Mouse (Mus musculus): ENCODE measurements around the gene Tmprss11c. TPM values are rescaled to one million over a fixed set of nuclear protein-coding genes. Genes with fewer than 3 reads are reported as not detected.

The Tmprss11c gene
- polyA plus RNA-seq (2012; rRNA removed): not detected in 2 replicates

DNA sequence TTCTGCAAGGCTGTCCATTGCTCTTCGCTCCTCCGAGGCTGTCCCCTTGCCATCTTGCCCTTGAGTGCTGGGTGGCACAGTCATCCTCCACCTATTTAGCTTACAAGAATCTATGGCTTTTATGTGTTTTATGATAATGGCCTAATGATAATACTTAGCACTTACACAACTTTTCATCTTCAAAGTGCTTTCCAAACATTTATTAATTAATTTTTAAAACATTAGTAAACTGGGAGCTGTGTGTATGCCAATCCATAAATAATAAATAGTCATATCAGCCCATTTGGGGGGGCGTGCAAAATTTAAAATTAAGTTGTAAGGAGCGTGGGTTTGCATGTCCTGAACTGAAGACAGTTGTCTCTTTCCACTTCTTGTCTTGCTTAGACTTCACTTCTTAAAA is at the start of gene Tmprss11c:
Gene Tmprss11c (minus strand): TSS at position 101 of the 400 bp plus-strand sequence.

DNA sequence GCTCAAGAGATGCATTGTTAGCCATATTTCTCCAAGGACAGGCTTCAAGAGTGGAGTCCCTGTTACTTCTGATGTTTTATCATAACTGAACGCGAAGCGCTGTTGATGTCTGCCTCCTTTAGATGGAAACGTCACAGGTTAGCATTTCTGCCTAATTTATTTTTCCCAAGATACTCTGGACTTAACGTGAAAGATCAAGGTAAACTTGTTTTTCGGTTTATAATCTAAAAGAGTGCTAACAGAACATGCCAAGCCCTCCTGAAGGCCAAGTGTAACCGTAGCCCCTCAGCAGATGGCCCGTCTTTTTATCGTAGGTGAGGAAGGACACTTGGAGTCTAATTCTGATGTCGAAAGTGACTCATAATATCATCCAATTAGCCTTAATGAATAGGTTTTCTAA is 91.3 kb downstream of the Tmprss11c start, which contains the start of gene Gnrhr:
Gene Gnrhr (minus strand): TSS at position 101 of the 400 bp plus-strand sequence.

Other genes with a start within 250 kb of the Tmprss11c start
- gene Cenpc1, start 223.7 kb downstream of the Tmprss11c start, polyA plus RNA-seq (2012; rRNA removed): 22.4 and 25.1 TPM in 2 replicates
- 0.14 and 0.18 TPM in 2 replicates for gene Stap1, start 217.6 kb downstream of the Tmprss11c start, polyA plus RNA-seq (2012; rRNA removed)
- gene Uba6, start 116.5 kb downstream of the Tmprss11c start, polyA plus RNA-seq (2012; rRNA removed): 9.5 and 11.2 TPM in 2 replicates
- gene Gnrhr, start 91.4 kb downstream of the Tmprss11c start, polyA plus RNA-seq (2012; rRNA removed): not detected in 2 replicates
- gene Tmprss11d, start 84.1 kb upstream of the Tmprss11c start, polyA plus RNA-seq (2012; rRNA removed): not detected in 2 replicates
- 0.02 and 0.08 TPM in 2 replicates for gene Tmprss11a, start 179.7 kb upstream of the Tmprss11c start, polyA plus RNA-seq (2012; rRNA removed)
- not detected in 2 replicates for gene Tmprss11g, start 229.3 kb upstream of the Tmprss11c start, polyA plus RNA-seq (2012; rRNA removed)